7 mouse cellular contexts compared by ENCODE assay signal in genomic region chr16:21238722-21239121, GRCm38 (mm10). TPM values are rescaled to one million over a fixed set of nuclear protein-coding genes. Genes with fewer than 3 reads are reported as not detected.
DNase-seq lines count a peak whose midpoint lies in the region; ATAC-seq lines count a peak whose summit lies in the region.

No protein-coding gene starts in this region.

- H3K27ac ChIP-seq in embryonic facial prominence, embryonic 14.5 days (replicated peaks; ENCODE audit: low read depth, low read length) = peak overlapping the region; percentile 71
- H3K27ac ChIP-seq in hindbrain, embryonic 12.5 days = no peak overlapping the region
- no peak overlapping the region for H3K27ac ChIP-seq in midbrain, embryonic 15.5 days

- peak; percentile 25 to 32 for DNase-seq in layer of hippocampus, adult 8-10 months (ENCODE audit: low spot score in 2 of 2)
- DNase-seq in layer of hippocampus, adult 18-20 months (ENCODE audit: low spot score in 2 of 2) = no peak
- DNase-seq in embryonic facial prominence, embryonic 14.5 days (ENCODE audit: low spot score) = peak; percentile 86
- no peak for DNase-seq in cerebellum, postnatal 36 days
- DNase-seq in c-Kit-positive CD71-positive TER-119-positive erythroid progenitor cells, embryonic 14.5 days (ENCODE audit: low spot score) = no peak

- no peaks in the 10 kb centered on the region for H3K9me3 ChIP-seq in embryonic facial prominence, embryonic 14.5 days (ENCODE audit: control insufficient read depth, low read length)
- no peaks in the 10 kb centered on the region for H3K9me3 ChIP-seq in hindbrain, embryonic 12.5 days (replicated peaks)
- no peaks in the 10 kb centered on the region for H3K9me3 ChIP-seq in midbrain, embryonic 15.5 days

- no peak overlapping the region for H3K4me3 ChIP-seq in embryonic facial prominence, embryonic 14.5 days (ENCODE audit: low read depth, low read length)
- no peak overlapping the region for H3K4me3 ChIP-seq in hindbrain, embryonic 12.5 days
- no peak overlapping the region for H3K4me3 ChIP-seq in midbrain, embryonic 15.5 days

- peak overlapping the region; percentile 26; the same call in 1 of the 2 replicates for H3K9ac ChIP-seq in embryonic facial prominence, embryonic 14.5 days (ENCODE audit: low read depth, low read length)
- no peak overlapping the region for H3K9ac ChIP-seq in hindbrain, embryonic 12.5 days
- no peak overlapping the region for H3K9ac ChIP-seq in midbrain, embryonic 15.5 days

- no peaks in the 10 kb centered on the region for H3K27me3 ChIP-seq in embryonic facial prominence, embryonic 14.5 days (replicated peaks; ENCODE audit: control insufficient read depth, insufficient read depth, low read length)
- peaks cover 12% of the 10 kb centered on the region; the same call in 1 of the 2 replicates for H3K27me3 ChIP-seq in hindbrain, embryonic 12.5 days
- no peaks in the 10 kb centered on the region for H3K27me3 ChIP-seq in midbrain, embryonic 15.5 days (replicated peaks)

- peaks cover 44% of the 10 kb centered on the region for H3K4me1 ChIP-seq in embryonic facial prominence, embryonic 14.5 days (ENCODE audit: control insufficient read depth, insufficient read depth, low read length)
- H3K4me1 ChIP-seq in hindbrain, embryonic 12.5 days = peaks cover 37% of the 10 kb centered on the region
- H3K4me1 ChIP-seq in midbrain, embryonic 15.5 days = peaks cover 15% of the 10 kb centered on the region

- peak overlapping the region; percentile 23 for H3K4me2 ChIP-seq in embryonic facial prominence, embryonic 14.5 days (ENCODE audit: low read depth, low read length)
- H3K4me2 ChIP-seq in hindbrain, embryonic 12.5 days (replicated peaks) = no peak overlapping the region
- H3K4me2 ChIP-seq in midbrain, embryonic 15.5 days = no peak overlapping the region

- ATAC-seq in embryonic facial prominence, embryonic 14.5 days (ENCODE audit: low read depth) = peak; percentile 69
- ATAC-seq in hindbrain, embryonic 12.5 days (ENCODE audit: low FRiP score) = peak; percentile 39; the same call in 1 of the 2 replicates
- peak; percentile 13 for ATAC-seq in midbrain, embryonic 15.5 days (replicated peaks)

- H3K36me3 ChIP-seq in embryonic facial prominence, embryonic 14.5 days (ENCODE audit: control insufficient read depth, insufficient read depth, low read length) = no peaks in the 10 kb centered on the region
- no peaks in the 10 kb centered on the region for H3K36me3 ChIP-seq in hindbrain, embryonic 12.5 days
- no peaks in the 10 kb centered on the region for H3K36me3 ChIP-seq in midbrain, embryonic 15.5 days (replicated peaks)

- 16% methylated on average over 5 of the region's 5 CpGs for WGBS in embryonic facial prominence, embryonic 14.5 days
- 17% methylated on average over 5 of the region's 5 CpGs for WGBS in hindbrain, embryonic 12.5 days
- 9% methylated on average over 5 of the region's 5 CpGs for WGBS in midbrain, embryonic 15.5 days

RNA-seq across cellular contexts. Expression of gene Ephb3, which starts 34.2 kb away (rescaled TPM):
- 10 to 100 TPM; 17.3 to 19.9 (median 19.2) TPM for total RNA-seq in layer of hippocampus, adult 8-10 months (2022)
- total RNA-seq in layer of hippocampus, adult 18-20 months (2021) = 10 to 100 TPM; 17.3 to 19.5 TPM
- 28.4 and 31.8 TPM in 2 replicates for polyA plus RNA-seq in embryonic facial prominence, embryonic 14.5 days (2014; fragmentation: Nextera tagmentation; extraction: Ambion mirVana)
- 29.1 and 30.2 TPM in 2 replicates for polyA plus RNA-seq in hindbrain, embryonic 12.5 days (2016; fragmentation: Nextera tagmentation; extraction: Ambion mirVana)
- polyA plus RNA-seq in midbrain, embryonic 15.5 days (2015; fragmentation: Nextera tagmentation; extraction: Ambion mirVana) = 12.2 and 14.0 TPM in 2 replicates

Comparison
In these comparisons a context has a peak if more than half of its experiments do, and no peak if none do; other contexts are left out.
1. DNase-seq: peak in layer of hippocampus, adult 8-10 months (2 of 2) and embryonic facial prominence, embryonic 14.5 days (single experiment); none in layer of hippocampus, adult 18-20 months (0 of 2), cerebellum, postnatal 36 days (0 of 2) and c-Kit-positive CD71-positive TER-119-positive erythroid progenitor cells, embryonic 14.5 days (single experiment).
2. ATAC-seq: peak in every context shown above with its lines; median percentile 69 in embryonic facial prominence, embryonic 14.5 days; 39 in hindbrain, embryonic 12.5 days; 13 in midbrain, embryonic 15.5 days.